Mouse (Mus musculus): ENCODE measurements around the gene Pltp. TPM values are rescaled to one million over a fixed set of nuclear protein-coding genes. Genes with fewer than 3 reads are reported as not detected.
A peak's percentile ranks its signal among the peaks of the same experiment; 100 is the strongest.

The Pltp gene
- 35.4 and 36.2 TPM in 2 replicates for total RNA-seq (2021)
- long read RNA-seq, experiment 1, transcript Pltp-201 (16 exons, 1,809 nt) = major isoform, 10 of 18 reads
- long read RNA-seq, experiment 1, partial matches to known transcripts = 2 of 18 reads
- long read RNA-seq, experiment 1, other reads (novel, unspliced or antisense) = 3 of 18 reads
- long read RNA-seq, experiment 2, transcript Pltp-201 (16 exons, 1,809 nt) = major isoform, 7 of 10 reads
- long read RNA-seq, experiment 2, partial matches to known transcripts = 2 of 10 reads
- long read RNA-seq, experiment 2, other reads (novel, unspliced or antisense) = 0 of 10 reads

GRCm38 (mm10) chr2:164857101-164857821, at the start of gene Pltp:
TSS of gene Pltp (minus strand) at chr2:164857711.
- peak; percentile 54 for DNase-seq

- no peak for DNase-seq
Measured at GRCm38 (mm10) chr2:164906071-164906470, 48.6 kb upstream of the Pltp start.

- DNase-seq = no peak
Measured at GRCm38 (mm10) chr2:164903496-164903895, 46.0 kb upstream of the Pltp start.

- DNase-seq = no peak
Measured at GRCm38 (mm10) chr2:164901380-164901779, 43.9 kb upstream of the Pltp start.

- DNase-seq = no peak
Measured at GRCm38 (mm10) chr2:164899723-164900459, 42.4 kb upstream of the Pltp start.

GRCm38 (mm10) chr2:164899034-164899433, 41.5 kb upstream of the Pltp start:
- no peak for DNase-seq

GRCm38 (mm10) chr2:164898008-164898407, 40.5 kb upstream of the Pltp start:
- no peak for DNase-seq

- no peak for DNase-seq
Measured at GRCm38 (mm10) chr2:164895885-164896284, 38.4 kb upstream of the Pltp start.

GRCm38 (mm10) chr2:164894644-164895043, 37.1 kb upstream of the Pltp start:
- DNase-seq = no peak

GRCm38 (mm10) chr2:164894048-164894447, 36.5 kb upstream of the Pltp start:
- DNase-seq = peak; percentile 64

- DNase-seq = no peak
Measured at GRCm38 (mm10) chr2:164892696-164893216, 35.2 kb upstream of the Pltp start.

- DNase-seq = no peak
Measured at GRCm38 (mm10) chr2:164891908-164892695, 34.6 kb upstream of the Pltp start.

- no peak for DNase-seq
Measured at GRCm38 (mm10) chr2:164891056-164891834, 33.7 kb upstream of the Pltp start.

GRCm38 (mm10) chr2:164890411-164891049, 33.0 kb upstream of the Pltp start:
- no peak for DNase-seq

- DNase-seq = no peak
Measured at GRCm38 (mm10) chr2:164889960-164890359, 32.4 kb upstream of the Pltp start.

- DNase-seq = no peak
Measured at GRCm38 (mm10) chr2:164888996-164889395, 31.5 kb upstream of the Pltp start.

GRCm38 (mm10) chr2:164886617-164887016, 29.1 kb upstream of the Pltp start:
- no peak for DNase-seq

- DNase-seq = peak; percentile 85
Measured at GRCm38 (mm10) chr2:164885788-164886187, 28.3 kb upstream of the Pltp start.

GRCm38 (mm10) chr2:164882619-164883018, 25.1 kb upstream of the Pltp start:
- DNase-seq = no peak

- DNase-seq = peak; percentile 97
Measured at GRCm38 (mm10) chr2:164879568-164880277, 22.2 kb upstream of the Pltp start.
